Mouse (Mus musculus) hindbrain, postnatal 0 days (tissue): ENCODE measurements around the gene Phf12. TPM values are rescaled to one million over a fixed set of nuclear protein-coding genes. Genes with fewer than 3 reads are reported as not detected.
A peak's percentile ranks its signal among the peaks of the same experiment; 100 is the strongest.

ENCODE experiments used
- ATAC-seq: fragments of 200-750 bp; cut with Nextera tagmentation; 2 replicates; pipeline ENCODE4 v1.8.0; 2017; ENCODE audit warnings: mild to moderate bottlenecking, moderate TSS enrichment, moderate library complexity
- DNase-seq: peaks from one replicate; pipeline ENCODE4 v3.0.0-alpha.2; 2015; ENCODE audit warnings: low spot score
- H3K27ac ChIP-seq: fragments of 300-500 bp; sonication (generic); 2 replicates; pipeline ENCODE4 v1.5.1; 2014; ENCODE audit warnings: mild to moderate bottlenecking
- H3K27me3 ChIP-seq: fragments of 300-500 bp; sonication (generic); 2 replicates; pipeline ENCODE4 v1.6.1; 2014; ENCODE audit warnings: low read length, mixed read lengths; ENCODE audit not compliant: insufficient read depth
- H3K36me3 ChIP-seq: fragments of 300-500 bp; sonication (generic); 2 replicates; pipeline ENCODE4 v1.6.1; 2014; ENCODE audit warnings: low read length, mixed read lengths; ENCODE audit not compliant: insufficient read depth
- H3K4me1 ChIP-seq: fragments of 300-500 bp; sonication (generic); 2 replicates; pipeline ENCODE4 v1.6.1; 2014; ENCODE audit warnings: antibody characterized with exemption, low read length, mixed read lengths; ENCODE audit not compliant: insufficient read depth
- H3K4me2 ChIP-seq: fragments of 300-500 bp; sonication (generic); 2 replicates; pipeline ENCODE4 v1.6.1; 2014; ENCODE audit warnings: low read depth, mild to moderate bottlenecking, low read length, moderate library complexity, mixed read lengths
- H3K4me3 ChIP-seq: fragments of 300-500 bp; sonication (generic); 2 replicates; pipeline ENCODE4 v1.5.1; 2014; ENCODE audit warnings: low read length
- H3K9ac ChIP-seq: fragments of 300-500 bp; sonication (generic); replicated peaks from 2 replicates; pipeline ENCODE4 v1.6.1; 2014; ENCODE audit warnings: mild to moderate bottlenecking, low read length, moderate library complexity, mixed read lengths
- H3K9me3 ChIP-seq: fragments of 300-500 bp; sonication (generic); 2 replicates; pipeline ENCODE4 v1.6.1; 2016; ENCODE audit warnings: low read length, mixed read lengths
- CTCF ChIP-seq: IDR thresholded peaks from 2 replicates; pipeline ENCODE4 v1.5.1; 2016; ENCODE audit warnings: antibody characterized with exemption, control low read depth, low read depth
- WGBS: fragments of 180-500 bp; shearing (Covaris S2); extraction: QIAGEN DNeasy Blood & Tissue Kit; methylation state at CpG from one replicate; pipeline ENCODE4 v1.1.7; 2014; 5-methylcytosine and 5-hydroxymethylcytosine counted together
- polyA plus RNA-seq: library from polyadenylated mRNA; unstranded; fragments of >200 nt; fragmentation: Nextera tagmentation; extraction: Ambion mirVana; gene quantifications from 2 replicates; pipeline ENCODE4 v1.2.1, GENCODE M21; 2015
- total RNA-seq: library from RNA; depleted of rRNA; stranded (reverse); fragments of >200 nt; gene quantifications from 2 replicates; pipeline ENCODE4 v1.2.3, GENCODE M21; 2014

Phf12 gene
- total and polyA plus RNA-seq, 2 experiments from 2014 or later = 8.3 to 31.9 TPM

GRCm38 (mm10) chr11:78029240-78029639 is 46.7 kb downstream of the Phf12 start:
- H3K27me3 ChIP-seq = no peaks in the 10 kb centered on the region
- no peak overlapping the region for H3K4me2 ChIP-seq
- TF ChIP-seq CTCF = no peak
- H3K4me1 ChIP-seq = 0 out of 2 replicates have a peak, but pooled peaks cover 6% of the 10 kb centered on the region
- no peak for DNase-seq
- no peak overlapping the region for H3K4me3 ChIP-seq
- H3K36me3 ChIP-seq = peaks cover 48% of the 10 kb centered on the region
- H3K9ac ChIP-seq = no peak overlapping the region
- ATAC-seq = no peak
- 88% methylated on average over 8 of the region's 8 CpGs for WGBS
- no peaks in the 10 kb centered on the region for H3K9me3 ChIP-seq
- H3K27ac ChIP-seq = no peak overlapping the region

GRCm38 (mm10) chr11:78030600-78030999 is 48.0 kb downstream of the Phf12 start:
- Histone ChIP-seq H3K27ac (no peak overlapping the region), H3K9ac (no peak overlapping the region), H3K4me1 (0 out of 2 replicates have a peak, but pooled peaks cover 6% of the 10 kb centered on the region), H3K4me3 (no peak overlapping the region), H3K9me3 (no peaks in the 10 kb centered on the region), H3K27me3 (no peaks in the 10 kb centered on the region), H3K36me3 (peaks cover 42% of the 10 kb centered on the region), H3K4me2 (no peak overlapping the region)
- DNase-seq (no peak), ATAC-seq (no peak)
- 76% methylated on average over 2 of the region's 2 CpGs for WGBS
- TF ChIP-seq CTCF = no peak

GRCm38 (mm10) chr11:78031389-78031788 is 48.8 kb downstream of the Phf12 start:
- Histone ChIP-seq H3K9me3 (no peaks in the 10 kb centered on the region), H3K4me1 (0 out of 2 replicates have a peak, but pooled peaks cover 6% of the 10 kb centered on the region), H3K9ac (peak overlapping the region; percentile 81; the same call in 1 of the 2 replicates), H3K4me2 (peak overlapping the region; percentile 77), H3K27me3 (no peaks in the 10 kb centered on the region), H3K4me3 (peak overlapping the region; percentile 77), H3K36me3 (peaks cover 38% of the 10 kb centered on the region), H3K27ac (peak overlapping the region; percentile 94; the same call in 1 of the 2 replicates)
- DNase-seq (no peak), ATAC-seq (no peak; the same call in 1 of the 2 replicates)
- WGBS = 37% methylated on average over 6 of the region's 6 CpGs
- no peak for TF ChIP-seq CTCF

- peak within 1 kb of the TSS; percentile 94 for H3K27ac ChIP-seq
- WGBS = under 1% methylated on average over 96 of the region's 96 CpGs
- H3K9ac ChIP-seq = peak within 1 kb of the TSS; percentile 81
- peaks cover 32% of the 10 kb centered on the region for H3K36me3 ChIP-seq
- DNase-seq (peak; percentile 96), ATAC-seq (peak; percentile 89)
- no peaks in the 10 kb centered on the region for H3K27me3 ChIP-seq
- peak within 1 kb of the TSS; percentile 77 for H3K4me3 ChIP-seq
- H3K9me3 ChIP-seq = no peaks in the 10 kb centered on the region
- 0 out of 2 replicates have a peak, but pooled peaks cover 6% of the 10 kb centered on the region for H3K4me1 ChIP-seq
- H3K4me2 ChIP-seq = peak within 1 kb of the TSS; percentile 77
- TF ChIP-seq CTCF = peak; percentile 79
Measured at GRCm38 (mm10) chr11:78031947-78032808, 49.6 kb downstream of the Phf12 start, which contains the start of gene Dhrs13. TSS of gene Dhrs13 (plus strand) at chr11:78032280.

GRCm38 (mm10) chr11:78032809-78033195 is 50.2 kb downstream of the Phf12 start:
- Histone ChIP-seq H3K27me3 (no peaks in the 10 kb centered on the region), H3K4me3 (peak overlapping the region; percentile 77), H3K36me3 (peaks cover 25% of the 10 kb centered on the region), H3K9ac (peak overlapping the region; percentile 81), H3K4me2 (peak overlapping the region; percentile 77), H3K4me1 (0 out of 2 replicates have a peak, but pooled peaks cover 6% of the 10 kb centered on the region), H3K27ac (peak overlapping the region; percentile 94), H3K9me3 (no peaks in the 10 kb centered on the region)
- TF ChIP-seq CTCF = no peak
- ATAC-seq = no peak
- WGBS = 4% methylated on average over 5 of the region's 5 CpGs
- DNase-seq = no peak

- H3K27me3 ChIP-seq = no peaks in the 10 kb centered on the region
- H3K36me3 ChIP-seq = peaks cover 13% of the 10 kb centered on the region
- no peak for ATAC-seq
- no peak overlapping the region for H3K4me3 ChIP-seq
- no peak overlapping the region for H3K27ac ChIP-seq
- WGBS = 92% methylated on average over 23 of the region's 23 CpGs
- H3K9me3 ChIP-seq = no peaks in the 10 kb centered on the region
- H3K9ac ChIP-seq = no peak overlapping the region
- 0 out of 2 replicates have a peak, but pooled peaks cover 9% of the 10 kb centered on the region for H3K4me1 ChIP-seq
- TF ChIP-seq CTCF = no peak
- no peak for DNase-seq
- H3K4me2 ChIP-seq = no peak overlapping the region
Measured at GRCm38 (mm10) chr11:78033931-78034617, 51.5 kb downstream of the Phf12 start.
